Comparison of ENCODE assay signal across 28 mouse cellular contexts in the genomic region with DNA sequence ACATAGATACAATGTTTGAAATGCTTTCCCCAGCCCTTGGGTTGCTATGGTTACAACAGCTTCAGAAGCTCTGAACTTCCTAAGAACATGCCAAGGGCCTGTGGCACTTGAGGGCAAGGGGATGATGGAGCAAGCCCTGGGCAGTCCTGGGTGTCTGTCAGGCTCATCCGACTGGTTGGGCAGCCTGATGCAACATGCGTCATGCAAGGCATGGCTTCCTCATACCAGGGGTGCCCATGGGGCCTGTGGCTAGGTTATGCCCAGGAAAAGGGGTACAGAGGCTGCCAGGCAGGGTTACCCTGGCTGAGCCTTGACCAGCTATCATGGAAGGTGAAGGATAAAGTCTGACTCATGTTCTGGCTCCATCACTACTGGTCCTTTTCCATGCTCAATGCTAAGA. TPM values are rescaled to one million over a fixed set of nuclear protein-coding genes. Genes with fewer than 3 reads are reported as not detected.
DNase-seq lines count a peak whose midpoint lies in the region; ATAC-seq and TF ChIP-seq lines count a peak whose summit lies in the region.
"Had no signal": no experiment of that assay in that cellular context is flagged by ENCODE, and none has a peak within 500 bp of the region (broad histone marks: within the 10 kb centered on the region; RNA-seq: fewer than 3 reads in every experiment).

No protein-coding gene starts in this region.

- no peaks in the 10 kb centered on the region for H3K9me3 ChIP-seq in neural tube, embryonic 13.5 days
- no peaks in the 10 kb centered on the region for H3K9me3 ChIP-seq in neural tube, embryonic 15.5 days (replicated peaks)
- H3K9me3 ChIP-seq: embryonic facial prominence, embryonic 12.5 days; forebrain, embryonic 15.5 days; hindbrain, embryonic 10.5 days; limb, embryonic 12.5 days; midbrain, embryonic 15.5 days; neural tube, embryonic 12.5 days had no signal

- H3K4me3 ChIP-seq in neural tube, embryonic 13.5 days: no peak overlapping the region
- H3K4me3 ChIP-seq in neural tube, embryonic 15.5 days (replicated peaks): no peak overlapping the region
- H3K4me3 ChIP-seq in bone marrow, adult 2 months (replicated peaks; ENCODE audit: control insufficient read depth, low read depth, low read length): no peak overlapping the region
- H3K4me3 ChIP-seq: embryonic facial prominence, embryonic 12.5 days; erythroblast, embryonic 14.5 days; forebrain, embryonic 15.5 days; hindbrain, embryonic 10.5 days; layer of hippocampus, adult 2 months; limb, embryonic 12.5 days; midbrain, embryonic 15.5 days; neural tube, embryonic 12.5 days had no signal

- 92% methylated on average over 2 of the region's 2 CpGs for WGBS in neural tube, embryonic 13.5 days
- WGBS in neural tube, embryonic 15.5 days: 94% methylated on average over 2 of the region's 2 CpGs
- 37% methylated on average over 2 of the region's 2 CpGs for WGBS in bone marrow, adult 2 months

- no peak overlapping the region for H3K4me2 ChIP-seq in neural tube, embryonic 13.5 days
- no peak overlapping the region for H3K4me2 ChIP-seq in neural tube, embryonic 15.5 days
- H3K4me2 ChIP-seq: embryonic facial prominence, embryonic 12.5 days; forebrain, embryonic 15.5 days; heart, embryonic 11.5 days; limb, embryonic 12.5 days; liver, embryonic 11.5 days; midbrain, embryonic 15.5 days; neural tube, embryonic 12.5 days had no signal

- no peak overlapping the region for H3K27ac ChIP-seq in neural tube, embryonic 13.5 days (replicated peaks)
- no peak overlapping the region for H3K27ac ChIP-seq in neural tube, embryonic 15.5 days (replicated peaks)
- peak overlapping the region; percentile 11; the same call in 1 of the 2 replicates for H3K27ac ChIP-seq in bone marrow, adult 2 months (ENCODE audit: control insufficient read depth, insufficient read depth, low read depth, low read length, poor library complexity)
- H3K27ac ChIP-seq: embryonic facial prominence, embryonic 12.5 days; forebrain, embryonic 15.5 days; hindbrain, embryonic 10.5 days; layer of hippocampus, adult 2 months; limb, embryonic 12.5 days; midbrain, embryonic 15.5 days; neural tube, embryonic 12.5 days had no signal

- no peak for TF ChIP-seq POLR2A in bone marrow, adult 2 months (IDR thresholded peaks at IDR 0.05; ENCODE audit: borderline replicate concordance, control insufficient read depth, low read depth, low read length)

- peak overlapping the region; percentile 26; the same call in 1 of the 2 replicates for H3K9ac ChIP-seq in neural tube, embryonic 13.5 days
- no peak overlapping the region; the same call in 1 of the 2 replicates for H3K9ac ChIP-seq in neural tube, embryonic 15.5 days (replicated peaks)
- H3K9ac ChIP-seq: embryonic facial prominence, embryonic 12.5 days; forebrain, embryonic 15.5 days; limb, embryonic 12.5 days; liver, postnatal 0 days; midbrain, embryonic 15.5 days; neural tube, embryonic 12.5 days had no signal

- DNase-seq in adrenal gland, adult 8-10 months: peak; percentile 76
- DNase-seq in cerebellum, adult 8-10 months: no peak
- no peak for DNase-seq in ovary, postnatal 36 days (ENCODE audit: low spot score)
- no peak for DNase-seq in spleen, adult 18-20 months
- DNase-seq: cerebellum, adult 11-12 months; cerebellum, postnatal 14 days; gastrocnemius, postnatal 10 days; heart, adult 11 months; kidney, adult 9 months; kidney, postnatal 25 days; liver, postnatal 0 days had no signal

- TF ChIP-seq CTCF in bone marrow, adult 2 months (IDR thresholded peaks at IDR 0.05; ENCODE audit: control insufficient read depth, insufficient read depth, low read length): no peak

- peaks cover 42% of the 10 kb centered on the region for H3K4me1 ChIP-seq in neural tube, embryonic 13.5 days (replicated peaks)
- H3K4me1 ChIP-seq in neural tube, embryonic 15.5 days: peaks cover 32% of the 10 kb centered on the region
- H3K4me1 ChIP-seq in bone marrow, adult 2 months (ENCODE audit: control insufficient read depth, insufficient read depth, low read length): peaks cover 3% of the 10 kb centered on the region; the same call in 1 of the 2 replicates

- no peaks in the 10 kb centered on the region for H3K27me3 ChIP-seq in neural tube, embryonic 13.5 days
- no peaks in the 10 kb centered on the region for H3K27me3 ChIP-seq in neural tube, embryonic 15.5 days (replicated peaks)
- H3K27me3 ChIP-seq: embryonic facial prominence, embryonic 12.5 days; forebrain, embryonic 15.5 days; limb, embryonic 12.5 days; midbrain, embryonic 15.5 days; neural tube, embryonic 12.5 days had no signal

- peaks cover 69% of the 10 kb centered on the region for H3K36me3 ChIP-seq in neural tube, embryonic 13.5 days
- H3K36me3 ChIP-seq in neural tube, embryonic 15.5 days: peaks cover 47% of the 10 kb centered on the region

- no peak for ATAC-seq in neural tube, embryonic 13.5 days (ENCODE audit: low read depth)
- ATAC-seq in neural tube, embryonic 15.5 days (ENCODE audit: low FRiP score): no peak
- ATAC-seq: forebrain, embryonic 15.5 days; hindbrain, embryonic 16.5 days; intestine, embryonic 16.5 days; liver, postnatal 0 days; lung, postnatal 0 days; midbrain, embryonic 15.5 days had no signal

RNA-seq across cellular contexts. Expression of a gene that starts 3.8 kb away (rescaled TPM):
- polyA plus RNA-seq in neural tube, embryonic 13.5 days (2015; fragmentation: Nextera tagmentation; extraction: Ambion mirVana): 32.9 and 34.7 TPM in 2 replicates
- 14.8 and 16.0 TPM in 2 replicates for polyA plus RNA-seq in neural tube, embryonic 15.5 days (2015; fragmentation: Nextera tagmentation; extraction: Ambion mirVana)
- 10 to 100 TPM; 36.2 to 53.9 (median 48.0) TPM for total RNA-seq in adrenal gland, adult 8-10 months (2022)
- polyA plus RNA-seq in bone marrow, adult 2 months (2011; ENCODE audit: insufficient read depth, insufficient read length, low replicate concordance, missing spikeins): 2.0 and 4.0 TPM in 2 replicates

RNA-seq across cellular contexts. Expression of a gene that starts 16.5 kb away (rescaled TPM):
- polyA plus RNA-seq in neural tube, embryonic 13.5 days (2015; fragmentation: Nextera tagmentation; extraction: Ambion mirVana): 255 and 273 TPM in 2 replicates
- polyA plus RNA-seq in neural tube, embryonic 15.5 days (2015; fragmentation: Nextera tagmentation; extraction: Ambion mirVana): 263 and 280 TPM in 2 replicates
- 100 to 1,000 TPM; 171 to 296 (median 225) TPM for total RNA-seq in adrenal gland, adult 8-10 months (2022)
- 101 and 196 TPM in 2 replicates for polyA plus RNA-seq in bone marrow, adult 2 months (2011; ENCODE audit: insufficient read depth, insufficient read length, low replicate concordance, missing spikeins)

RNA-seq across cellular contexts. Expression of a gene that starts 24.1 kb away (rescaled TPM):
- polyA plus RNA-seq in neural tube, embryonic 13.5 days (2015; fragmentation: Nextera tagmentation; extraction: Ambion mirVana): 50.6 and 50.8 TPM in 2 replicates
- polyA plus RNA-seq in neural tube, embryonic 15.5 days (2015; fragmentation: Nextera tagmentation; extraction: Ambion mirVana): 51.5 and 58.8 TPM in 2 replicates
- 10 to 100 TPM; 26.9 to 52.8 (median 51.6) TPM for total RNA-seq in adrenal gland, adult 8-10 months (2022)
- polyA plus RNA-seq in bone marrow, adult 2 months (2011; ENCODE audit: insufficient read depth, insufficient read length, low replicate concordance, missing spikeins): 11.1 and 26.0 TPM in 2 replicates

RNA-seq across cellular contexts. Expression of a gene that starts 37.1 kb away (rescaled TPM):
- polyA plus RNA-seq in neural tube, embryonic 13.5 days (2015; fragmentation: Nextera tagmentation; extraction: Ambion mirVana): 23.3 and 30.4 TPM in 2 replicates
- polyA plus RNA-seq in neural tube, embryonic 15.5 days (2015; fragmentation: Nextera tagmentation; extraction: Ambion mirVana): 22.1 and 23.0 TPM in 2 replicates
- total RNA-seq in adrenal gland, adult 8-10 months (2022): 10 to 100 TPM; 21.5 to 27.7 (median 24.6) TPM
- polyA plus RNA-seq in bone marrow, adult 2 months (2011; ENCODE audit: insufficient read depth, insufficient read length, low replicate concordance, missing spikeins): 9.4 and 27.9 TPM in 2 replicates

RNA-seq across cellular contexts. Expression of a gene that starts 48.0 kb away (rescaled TPM):
- polyA plus RNA-seq in neural tube, embryonic 13.5 days (2015; fragmentation: Nextera tagmentation; extraction: Ambion mirVana): 6.1 and 10.1 TPM in 2 replicates
- 7.4 and 11.9 TPM in 2 replicates for polyA plus RNA-seq in neural tube, embryonic 15.5 days (2015; fragmentation: Nextera tagmentation; extraction: Ambion mirVana)
- total RNA-seq in adrenal gland, adult 8-10 months (2022): 1 to 10 TPM in 2 of 4 experiments, under 1 TPM in 2; 0.75 to 2.9 (median 1.2) TPM
- polyA plus RNA-seq in bone marrow, adult 2 months (2011; ENCODE audit: insufficient read depth, insufficient read length, low replicate concordance, missing spikeins): 3.0 TPM in 1 of 2 replicates, not detected in the other
- polyA plus RNA-seq: erythroblast, embryonic 14.5 days; urinary bladder, adult 2 months had no signal
